Mouse (Mus musculus) kidney, embryonic 16.5 days (tissue): ENCODE results near the gene Gm11757. TPM values are rescaled to one million over a fixed set of nuclear protein-coding genes. Genes with fewer than 3 reads are reported as not detected.
"Not testable (repeated sequence)": the region's sequence is repeated elsewhere in the genome, so short reads cannot be mapped to it uniquely, and the experiment has no call there.

Experiments used
- ATAC-seq: fragments of 200-750 bp; cut with Nextera tagmentation; 2 replicates; pipeline ENCODE4 v1.8.0; 2017; ENCODE audit warnings: moderate TSS enrichment; ENCODE audit not compliant: low FRiP score, low TSS enrichment
- H3K27ac ChIP-seq: fragments of 300-500 bp; sonication (generic); 2 replicates; pipeline ENCODE4 v1.5.1; 2014; ENCODE audit warnings: low read length
- H3K27me3 ChIP-seq: fragments of 300-500 bp; sonication (generic); 2 replicates; pipeline ENCODE4 v1.6.1; 2014; ENCODE audit warnings: low read length, control low read depth, mixed read lengths; ENCODE audit not compliant: insufficient read depth
- H3K36me3 ChIP-seq: fragments of 300-500 bp; sonication (generic); 2 replicates; pipeline ENCODE4 v1.6.1; 2014; ENCODE audit warnings: low read length, control low read depth, mixed read lengths; ENCODE audit not compliant: insufficient read depth
- H3K4me1 ChIP-seq: fragments of 300-500 bp; sonication (generic); 2 replicates; pipeline ENCODE4 v1.6.1; 2014; ENCODE audit warnings: low read length, control low read depth, mixed read lengths; ENCODE audit not compliant: insufficient read depth
- H3K4me2 ChIP-seq: fragments of 300-500 bp; sonication (generic); replicated peaks from 2 replicates; pipeline ENCODE4 v1.6.1; 2014; ENCODE audit warnings: low read depth, low read length
- H3K4me3 ChIP-seq: fragments of 300-500 bp; sonication (generic); 2 replicates; pipeline ENCODE4 v1.5.1; 2014; ENCODE audit warnings: mild to moderate bottlenecking, low read length
- H3K9ac ChIP-seq: fragments of 300-500 bp; sonication (generic); replicated peaks from 2 replicates; pipeline ENCODE4 v1.6.1; 2014; ENCODE audit warnings: low read length
- H3K9me3 ChIP-seq: fragments of 300-500 bp; sonication (generic); 2 replicates; pipeline ENCODE4 v1.6.1; 2016; ENCODE audit warnings: low read length, control low read depth
- WGBS: fragments of 180-500 bp; shearing (Covaris S2); extraction: QIAGEN DNeasy Blood & Tissue Kit; methylation state at CpG from one replicate; pipeline ENCODE4 v1.1.7; 2014; 5-methylcytosine and 5-hydroxymethylcytosine counted together
- polyA plus RNA-seq: library from polyadenylated mRNA; unstranded; fragments of >200 nt; fragmentation: Nextera tagmentation; extraction: Ambion mirVana; gene quantifications from 2 replicates; pipeline ENCODE4 v1.2.1, GENCODE M21; 2015

The Gm11757 gene
- polyA plus RNA-seq = not detected in 2 replicates

DNA sequence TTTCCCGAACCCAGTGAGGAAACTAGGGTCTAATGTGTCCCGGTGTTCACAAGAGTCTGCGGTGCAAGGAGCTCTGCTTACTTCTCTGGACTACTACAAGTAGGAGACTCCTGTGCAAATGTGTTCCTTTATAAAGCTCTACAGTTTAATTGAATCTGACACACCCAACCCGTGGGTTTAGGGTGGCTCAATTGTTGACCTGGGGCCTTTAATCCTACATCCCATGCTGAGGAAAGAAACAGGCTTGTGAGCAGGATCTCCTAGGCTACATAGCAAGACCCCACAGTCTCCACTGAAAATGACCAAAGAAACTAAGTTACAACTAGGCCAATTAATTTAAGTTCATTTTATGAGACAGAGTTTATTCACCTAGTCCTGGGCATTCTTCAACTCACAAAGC lies at the start of gene Gm11757:
TSS of gene Gm11757 (minus strand) at position 101 of the 400 bp plus-strand sequence.
- WGBS = no CpG with 5 or more reads among the region's 4 CpGs
- not testable (repeated sequence) for ATAC-seq, H3K36me3 ChIP-seq, H3K27me3 ChIP-seq, H3K9me3 ChIP-seq, H3K4me2 ChIP-seq, H3K27ac ChIP-seq, H3K9ac ChIP-seq, H3K4me1 ChIP-seq, H3K4me3 ChIP-seq

DNA sequence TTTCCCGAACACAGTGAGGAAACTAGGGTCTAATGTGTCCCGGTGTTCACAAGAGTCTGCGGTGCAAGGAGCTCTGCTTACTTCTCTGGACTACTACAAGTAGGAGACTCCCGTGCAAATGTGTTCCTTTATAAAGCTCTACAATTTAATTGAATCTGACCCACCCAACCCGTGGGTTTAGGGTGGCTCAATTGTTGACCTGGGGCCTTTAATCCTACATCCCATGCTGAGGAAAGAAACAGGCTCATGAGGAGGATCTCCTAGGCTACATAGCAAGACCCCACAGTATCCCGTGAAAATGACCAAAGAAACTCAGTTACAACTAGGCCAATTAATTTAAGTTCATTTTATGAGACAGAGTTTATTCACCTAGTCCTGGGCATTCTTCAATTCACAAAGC lies 29.7 kb upstream of the Gm11757 start, which contains the start of gene Gm11756:
TSS of gene Gm11756 (minus strand) at position 101 of the 400 bp plus-strand sequence.
- WGBS = 91% methylated on average over 6 of the region's 6 CpGs
- not testable (repeated sequence) for H3K36me3 ChIP-seq, H3K4me1 ChIP-seq, H3K4me3 ChIP-seq, H3K27me3 ChIP-seq, ATAC-seq, H3K27ac ChIP-seq, H3K9ac ChIP-seq, H3K4me2 ChIP-seq, H3K9me3 ChIP-seq

DNA sequence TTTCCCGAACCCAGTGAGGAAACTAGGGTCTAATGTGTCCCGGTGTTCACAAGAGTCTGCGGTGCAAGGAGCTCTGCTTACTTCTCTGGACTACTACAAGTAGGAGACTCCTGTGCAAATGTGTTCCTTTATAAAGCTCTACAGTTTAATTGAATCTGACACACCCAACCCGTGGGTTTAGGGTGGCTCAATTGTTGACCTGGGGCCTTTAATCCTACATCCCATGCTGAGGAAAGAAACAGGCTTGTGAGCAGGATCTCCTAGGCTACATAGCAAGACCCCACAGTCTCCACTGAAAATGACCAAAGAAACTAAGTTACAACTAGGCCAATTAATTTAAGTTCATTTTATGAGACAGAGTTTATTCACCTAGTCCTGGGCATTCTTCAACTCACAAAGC lies 14.9 kb upstream of the Gm11757 start, which contains the start of gene Gm13871:
TSS of gene Gm13871 (minus strand) at position 101 of the 400 bp plus-strand sequence.
- H3K4me2 ChIP-seq, H3K4me1 ChIP-seq, H3K27ac ChIP-seq, H3K9ac ChIP-seq, H3K4me3 ChIP-seq, H3K27me3 ChIP-seq, H3K9me3 ChIP-seq, ATAC-seq, H3K36me3 ChIP-seq: not testable (repeated sequence)
- WGBS = no CpG with 5 or more reads among the region's 4 CpGs

DNA sequence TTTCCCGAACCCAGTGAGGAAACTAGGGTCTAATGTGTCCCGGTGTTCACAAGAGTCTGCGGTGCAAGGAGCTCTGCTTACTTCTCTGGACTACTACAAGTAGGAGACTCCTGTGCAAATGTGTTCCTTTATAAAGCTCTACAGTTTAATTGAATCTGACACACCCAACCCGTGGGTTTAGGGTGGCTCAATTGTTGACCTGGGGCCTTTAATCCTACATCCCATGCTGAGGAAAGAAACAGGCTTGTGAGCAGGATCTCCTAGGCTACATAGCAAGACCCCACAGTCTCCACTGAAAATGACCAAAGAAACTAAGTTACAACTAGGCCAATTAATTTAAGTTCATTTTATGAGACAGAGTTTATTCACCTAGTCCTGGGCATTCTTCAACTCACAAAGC lies 14.7 kb downstream of the Gm11757 start, which contains the start of gene Gm11758:
TSS of gene Gm11758 (minus strand) at position 101 of the 400 bp plus-strand sequence.
- not testable (repeated sequence) for H3K27me3 ChIP-seq, ATAC-seq, H3K9me3 ChIP-seq, H3K9ac ChIP-seq, H3K27ac ChIP-seq, H3K4me2 ChIP-seq, H3K4me1 ChIP-seq, H3K36me3 ChIP-seq, H3K4me3 ChIP-seq
- WGBS = no CpG with 5 or more reads among the region's 4 CpGs

Other genes with a start within 250 kb of the Gm11757 start
- not detected in 2 replicates for gene Gm11239, start 222.8 kb downstream of the Gm11757 start, polyA plus RNA-seq
- not detected in 2 replicates for gene Gm428, start 207.6 kb downstream of the Gm11757 start, polyA plus RNA-seq
- 7.5 and 7.6 TPM in 2 replicates for gene Rasef, start 100.1 kb downstream of the Gm11757 start, polyA plus RNA-seq
- gene Gm11758, start 14.8 kb downstream of the Gm11757 start, polyA plus RNA-seq = not detected in 2 replicates
- gene Gm13871, start 14.8 kb upstream of the Gm11757 start, polyA plus RNA-seq = not detected in 2 replicates
- not detected in 2 replicates for gene Gm11756, start 29.6 kb upstream of the Gm11757 start, polyA plus RNA-seq
- 0.41 and 0.65 TPM in 2 replicates for gene 2310002L09Rik, start 59.7 kb upstream of the Gm11757 start, polyA plus RNA-seq
- 1.5 and 1.8 TPM in 2 replicates for gene Frmd3, start 122.3 kb upstream of the Gm11757 start, polyA plus RNA-seq